Mouse (Mus musculus): ENCODE measurements around the gene Slco2a1.

Gene Slco2a1

GRCm38 (mm10) chr9:103121546-103121945, 133.0 kb downstream of the Slco2a1 start:
- no peak for DNase-seq

GRCm38 (mm10) chr9:103124746-103125145, 136.2 kb downstream of the Slco2a1 start:
- DNase-seq: no peak

GRCm38 (mm10) chr9:103133493-103134124, 145.1 kb downstream of the Slco2a1 start:
- DNase-seq: no peak

- DNase-seq: no peak
These were observed 146.0 kb downstream of the Slco2a1 start for GRCm38 (mm10) chr9:103134450-103135030.

- peak; percentile 41 for DNase-seq
These were observed 151.0 kb downstream of the Slco2a1 start for GRCm38 (mm10) chr9:103139481-103139880.

GRCm38 (mm10) chr9:103140384-103140783, 151.9 kb downstream of the Slco2a1 start:
- DNase-seq: no peak

- DNase-seq: no peak
These were observed 152.8 kb downstream of the Slco2a1 start for GRCm38 (mm10) chr9:103141266-103141665.

GRCm38 (mm10) chr9:103143881-103144280, 155.4 kb downstream of the Slco2a1 start:
- no peak for DNase-seq

- DNase-seq: no peak
These were observed 156.8 kb downstream of the Slco2a1 start for GRCm38 (mm10) chr9:103145351-103145750.

Data from kidney, postnatal 14 days (tissue).